Mouse (Mus musculus) layer of hippocampus, adult 11-12 months (tissue): ENCODE results near the gene Glt28d2.

Experiments used
- DNase-seq: peaks from one replicate; pipeline ENCODE4 v3.0.0; 2022; ENCODE audit warnings: low spot score

Gene Glt28d2

DNA sequence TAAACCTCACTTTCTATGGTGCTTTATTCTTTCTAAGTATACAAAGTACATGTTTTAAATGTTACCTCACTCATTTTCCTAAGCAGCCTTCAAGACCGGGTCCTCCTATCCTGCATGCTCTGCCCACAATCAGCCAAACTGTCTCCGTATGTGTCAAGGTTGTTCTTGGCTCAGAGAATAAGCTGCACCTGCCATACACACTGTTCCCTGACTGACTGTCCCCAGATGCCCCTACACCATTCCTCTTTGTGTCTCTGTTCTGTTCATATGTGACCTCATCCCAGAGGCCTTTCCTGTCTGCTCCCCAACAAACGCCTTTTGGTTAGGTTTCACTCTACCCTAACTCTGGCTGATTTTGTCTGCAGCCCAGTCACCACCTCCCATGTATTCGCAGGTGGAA lies 60.0 kb downstream of the Glt28d2 start:
- DNase-seq: no peak

GRCm38 (mm10) chr3:85820839-85821548 lies 66.3 kb downstream of the Glt28d2 start:
- DNase-seq: no peak
